Mouse (Mus musculus) stomach, adult 2 months (tissue): ENCODE measurements around the gene Armc7. TPM values are rescaled to one million over a fixed set of nuclear protein-coding genes. Genes with fewer than 3 reads are reported as not detected.

Source experiments
- polyA plus RNA-seq: library from polyadenylated mRNA; depleted of rRNA; stranded (reverse); fragments of >200 nt; gene quantifications from 2 replicates; pipeline ENCODE4 v1.2.3, GENCODE M21; 2012; rRNA removed

Gene Armc7
- 6.0 and 11.3 TPM in 2 replicates for polyA plus RNA-seq

GRCm38 (mm10) chr11:115475025-115475757 is at the start of gene Armc7:
Gene Armc7 (plus strand): TSS chr11:115475667.

DNA sequence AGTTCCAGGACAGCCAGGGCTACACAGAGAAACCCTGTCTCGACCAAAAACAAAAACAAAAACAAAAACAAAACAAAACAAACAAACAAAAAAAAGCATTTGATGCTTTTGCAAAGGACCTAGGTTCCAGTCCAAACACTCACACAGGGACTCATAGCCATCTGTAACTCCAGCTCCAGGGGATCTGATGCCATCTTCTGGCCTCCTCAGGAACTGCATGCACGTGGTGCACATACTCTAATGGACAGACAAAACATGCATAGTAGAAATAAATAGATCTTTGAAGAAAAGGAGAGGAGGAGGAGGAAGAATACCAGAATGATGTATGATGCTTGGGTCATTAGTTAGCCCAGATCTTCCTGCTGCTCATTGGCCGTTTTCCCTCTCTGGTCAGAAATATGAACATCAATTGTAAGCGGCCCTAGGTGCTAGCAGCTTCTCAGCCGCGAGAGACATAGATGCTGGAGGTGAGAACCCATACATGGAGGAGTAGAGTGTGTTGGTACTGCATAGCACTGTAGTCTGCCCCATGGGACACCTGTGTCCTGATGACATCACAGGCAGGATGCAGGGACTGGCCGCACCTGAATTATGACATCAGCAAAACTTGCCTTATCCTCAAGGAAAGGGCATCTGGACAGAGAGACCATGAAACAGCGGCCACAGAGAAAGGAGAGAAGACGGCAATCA is 35.4 kb upstream of the Armc7 start, which contains the start of gene Trim80:
TSS of gene Trim80 (plus strand) at position 640 of the 690 bp plus-strand sequence.

DNA sequence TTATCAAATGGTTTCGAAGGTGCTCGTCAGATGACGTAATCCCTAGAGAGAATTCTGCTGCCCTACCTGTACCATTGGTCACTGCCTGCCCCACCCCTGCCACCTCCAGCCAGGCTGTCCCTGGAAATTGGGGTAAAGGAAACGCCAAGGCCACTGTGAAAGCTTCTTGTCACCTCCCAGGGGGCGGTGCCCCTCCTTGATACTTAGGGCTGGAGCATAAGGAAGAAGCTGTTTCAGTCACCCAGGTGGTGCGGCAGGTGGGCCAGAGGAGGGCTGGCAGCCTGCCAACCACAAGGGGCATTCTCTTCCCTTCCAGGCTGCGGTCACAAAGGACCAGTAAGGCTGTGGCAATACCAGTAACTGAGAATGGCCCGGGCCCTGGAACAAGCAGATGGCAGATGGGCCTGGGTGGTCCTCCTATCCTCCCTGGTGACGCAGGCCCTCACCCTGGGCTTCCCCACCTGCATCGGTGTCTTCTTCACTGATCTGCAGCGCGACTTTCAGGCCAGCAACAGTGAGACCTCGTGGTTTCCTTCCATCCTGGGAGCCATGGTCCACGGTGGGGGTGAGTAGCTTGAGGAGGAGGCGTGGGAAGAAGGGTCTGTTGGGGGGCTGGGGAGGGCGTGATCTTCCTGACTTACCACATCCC is 13.1 kb upstream of the Armc7 start, which contains the start of gene Slc16a5:
TSS of gene Slc16a5 (plus strand) at position 232 of the 649 bp plus-strand sequence.

GRCm38 (mm10) chr11:115491356-115492083 is 16.1 kb downstream of the Armc7 start, which contains the start of gene Nt5c:
Gene Nt5c (minus strand): TSS chr11:115491862.

GRCm38 (mm10) chr11:115514238-115514663 is 38.8 kb downstream of the Armc7 start, which contains the start of gene Jpt1:
Gene Jpt1 (minus strand): TSS chr11:115514387.

DNA sequence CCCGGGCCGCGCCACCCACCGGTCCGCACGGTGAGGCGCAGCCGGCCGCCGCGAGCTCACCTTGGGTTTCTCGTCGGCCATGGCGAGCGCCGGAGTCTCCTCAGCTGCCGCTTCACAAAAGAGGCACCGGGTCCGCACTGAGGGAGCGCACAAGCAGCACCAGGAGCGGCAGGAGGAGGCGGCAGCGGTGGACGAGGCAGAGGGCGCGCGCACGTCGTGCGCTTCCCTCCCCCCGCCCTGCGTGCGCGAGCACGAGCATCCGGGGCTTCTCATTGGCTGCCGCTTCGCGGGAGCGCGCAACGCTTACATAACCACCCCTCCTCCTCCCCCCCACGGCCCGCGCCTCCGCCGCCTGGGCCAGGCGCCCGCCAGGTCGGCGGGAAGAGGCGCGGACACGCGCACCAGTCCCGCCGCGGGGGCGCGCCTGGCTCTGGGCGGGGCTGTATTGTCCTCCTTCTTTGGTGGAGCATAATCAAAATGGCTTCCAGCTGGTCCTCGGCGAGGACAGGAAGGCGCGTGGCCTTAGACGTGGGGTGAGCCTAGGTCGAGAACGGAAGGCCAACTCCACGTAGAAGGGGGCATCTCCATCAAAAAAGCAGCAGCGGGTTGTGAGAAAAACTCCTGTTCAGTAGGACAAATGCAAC is 60.7 kb downstream of the Armc7 start, which contains the start of gene Sumo2:
TSS of gene Sumo2 (minus strand) at position 239 of the 644 bp plus-strand sequence.

Other genes with a start within 250 kb of the Armc7 start
- gene Grin2c, start 208.4 kb upstream of the Armc7 start, polyA plus RNA-seq = 0.06 and 0.31 TPM in 2 replicates
- 12.4 and 13.3 TPM in 2 replicates for gene Fdxr, start 198.6 kb upstream of the Armc7 start, polyA plus RNA-seq
- gene Fads6, start 178.0 kb upstream of the Armc7 start, polyA plus RNA-seq = 6.2 and 6.6 TPM in 2 replicates
- 16.1 and 21.0 TPM in 2 replicates for gene Otop2, start 168.5 kb upstream of the Armc7 start, polyA plus RNA-seq
- gene Ush1g, start 153.6 kb upstream of the Armc7 start, polyA plus RNA-seq = 1.5 and 2.2 TPM in 2 replicates
- gene Otop3, start 140.9 kb upstream of the Armc7 start, polyA plus RNA-seq = 23.8 and 26.0 TPM in 2 replicates
- gene Hid1, start 107.9 kb upstream of the Armc7 start, polyA plus RNA-seq = 80.8 and 93.5 TPM in 2 replicates
- gene Cdr2l, start 93.8 kb upstream of the Armc7 start, polyA plus RNA-seq = 4.8 and 5.7 TPM in 2 replicates
- gene Mrpl58, start 71.9 kb upstream of the Armc7 start, polyA plus RNA-seq = 36.6 and 39.3 TPM in 2 replicates
- 14.7 and 18.0 TPM in 2 replicates for gene Atp5h, start 55.7 kb upstream of the Armc7 start, polyA plus RNA-seq
- gene Kctd2, start 55.5 kb upstream of the Armc7 start, polyA plus RNA-seq = 12.6 and 14.1 TPM in 2 replicates
- gene Trim80, start 35.1 kb upstream of the Armc7 start, polyA plus RNA-seq = 0.16 and 0.19 TPM in 2 replicates
- gene Slc16a5, start 13.2 kb upstream of the Armc7 start, polyA plus RNA-seq = 25.7 and 34.8 TPM in 2 replicates
- 32.8 and 35.6 TPM in 2 replicates for gene Nt5c, start 16.2 kb downstream of the Armc7 start, polyA plus RNA-seq
- 192 and 238 TPM in 2 replicates for gene Jpt1, start 38.7 kb downstream of the Armc7 start, polyA plus RNA-seq
- gene Sumo2, start 60.6 kb downstream of the Armc7 start, polyA plus RNA-seq = 5.7 and 7.7 TPM in 2 replicates
- gene Nup85, start 88.8 kb downstream of the Armc7 start, polyA plus RNA-seq = 12.5 and 15.1 TPM in 2 replicates
- gene Mrps7, start 128.3 kb downstream of the Armc7 start, polyA plus RNA-seq = 7.9 and 9.3 TPM in 2 replicates
- 6.8 and 15.8 TPM in 2 replicates for gene Gga3, start 128.4 kb downstream of the Armc7 start, polyA plus RNA-seq
- gene Mif4gd, start 137.3 kb downstream of the Armc7 start, polyA plus RNA-seq = 34.3 and 37.0 TPM in 2 replicates
- 10.9 and 14.6 TPM in 2 replicates for gene Slc25a19, start 152.6 kb downstream of the Armc7 start, polyA plus RNA-seq
- 14.7 and 17.2 TPM in 2 replicates for gene Grb2, start 232.9 kb downstream of the Armc7 start, polyA plus RNA-seq